Mouse (Mus musculus) heart, adult 2 months (tissue): ENCODE results near the gene Als2cr12. TPM values are rescaled to one million over a fixed set of nuclear protein-coding genes. Genes with fewer than 3 reads are reported as not detected.
A peak's percentile ranks its signal among the peaks of the same experiment; 100 is the strongest.
"Not testable (repeated sequence)": the region's sequence is repeated elsewhere in the genome, so short reads cannot be mapped to it uniquely, and the experiment has no call there.

Experiments used
- DNase-seq, 2 experiments: peaks; one replicate each; pipeline ENCODE4 v3.0.0; 2021
- H3K27ac ChIP-seq: fragments of 200-600 bp; 2 replicates; pipeline ENCODE4 v1.8.1; 2022
- H3K27me3 ChIP-seq: fragments of 200-500 bp; 2 replicates; pipeline ENCODE4 v1.6.1; 2012; ENCODE audit warnings: mild to moderate bottlenecking, low read length, inconsistent platforms, mixed read lengths; ENCODE audit not compliant: control insufficient read depth, insufficient read depth
- H3K36me3 ChIP-seq: fragments of 200-500 bp; 2 replicates; pipeline ENCODE4 v1.6.1; 2012; ENCODE audit warnings: low read length, inconsistent platforms; ENCODE audit not compliant: control insufficient read depth, insufficient read depth
- H3K4me1 ChIP-seq: fragments of 200-500 bp; 2 replicates; pipeline ENCODE4 v1.6.1; 2011; ENCODE audit warnings: low read length; ENCODE audit not compliant: control insufficient read depth, insufficient read depth
- H3K4me3 ChIP-seq: fragments of 200-600 bp; 2 replicates; pipeline ENCODE4 v1.8.1; 2022
- H3K79me2 ChIP-seq: fragments of 200-500 bp; replicated peaks from 2 replicates; pipeline ENCODE4 v1.6.1; 2012; ENCODE audit warnings: mild to moderate bottlenecking, inconsistent platforms, low read length, moderate library complexity, mixed read lengths; ENCODE audit not compliant: control insufficient read depth, insufficient read depth
- H3K9ac ChIP-seq: fragments of 200-500 bp; 2 replicates; pipeline ENCODE4 v1.6.1; 2012; ENCODE audit warnings: low read depth, mild to moderate bottlenecking, control low read depth, inconsistent platforms, low read length, mixed read lengths
- CTCF ChIP-seq: fragments of 200-600 bp; IDR thresholded peaks from 2 replicates; pipeline ENCODE4 v1.8.1; 2022; ENCODE audit warnings: antibody characterized with exemption, mild to moderate bottlenecking, moderate library complexity
- EP300 ChIP-seq: fragments of 200-500 bp; IDR thresholded peaks from 2 replicates; pipeline ENCODE4 v1.6.1; 2011; ENCODE audit warnings: low read depth, low read length, control low read depth; ENCODE audit not compliant: insufficient read depth
- POLR2A ChIP-seq: fragments of 200-500 bp; IDR thresholded peaks from 2 replicates; pipeline ENCODE4 v1.6.1; 2011; ENCODE audit warnings: mild to moderate bottlenecking, low read depth, low read length, control low read depth; ENCODE audit not compliant: insufficient read depth
- WGBS: fragments of 180-500 bp; shearing (Covaris S2); methylation state at CpG from one replicate; pipeline ENCODE4 v1.1.7; 2018; 5-methylcytosine and 5-hydroxymethylcytosine counted together
- intact Hi-C: fragments of 180-260 bp; cut with DNase I; formaldehyde crosslinking; loops from one replicate; pipeline ENCODE4 v1.15.1; 2025
- polyA plus RNA-seq: library from polyadenylated mRNA; depleted of rRNA; stranded (reverse); fragments of >200 nt; gene quantifications from 2 replicates; pipeline ENCODE4 v1.2.3, GENCODE M21; 2012
- total RNA-seq, 2 experiments: library from RNA; stranded (reverse); gene quantifications; 2 replicates each; pipeline ENCODE4 v1.2.3; 2021

Als2cr12 gene
- total and polyA plus RNA-seq, 3 experiments = 0.49 TPM; not detected in 2

- H3K4me3 ChIP-seq = no peak overlapping the region
- H3K36me3 ChIP-seq = no peaks in the 10 kb centered on the region
- no peaks in the 10 kb centered on the region for H3K79me2 ChIP-seq
- intact Hi-C loops = no loop called here
- no peak overlapping the region for H3K27ac ChIP-seq
- no peak for TF ChIP-seq CTCF
- no peak for TF ChIP-seq EP300
- no peak for TF ChIP-seq POLR2A
- no peaks in the 10 kb centered on the region for H3K27me3 ChIP-seq
- no peak overlapping the region for H3K9ac ChIP-seq
- DNase-seq = no peak
- no peaks in the 10 kb centered on the region for H3K4me1 ChIP-seq
- WGBS = 84% methylated on average over 5 of the region's 5 CpGs
Measured at GRCm38 (mm10) chr1:58668191-58668590, 27.6 kb downstream of the Als2cr12 start.

- DNase-seq, H3K79me2 ChIP-seq, H3K27ac ChIP-seq, H3K9ac ChIP-seq, H3K27me3 ChIP-seq, intact Hi-C loops, H3K36me3 ChIP-seq, H3K4me1 ChIP-seq, H3K4me3 ChIP-seq: not testable (repeated sequence)
- WGBS = 50% methylated on average over 3 of the region's 3 CpGs
Measured at GRCm38 (mm10) chr1:58663365-58663764, 32.4 kb downstream of the Als2cr12 start.

- H3K79me2 ChIP-seq, DNase-seq, H3K27ac ChIP-seq, H3K36me3 ChIP-seq, intact Hi-C loops, H3K4me3 ChIP-seq, H3K27me3 ChIP-seq, H3K4me1 ChIP-seq, H3K9ac ChIP-seq: not testable (repeated sequence)
- 85% methylated on average over 5 of the region's 5 CpGs for WGBS
Measured at GRCm38 (mm10) chr1:58662671-58663070, 33.1 kb downstream of the Als2cr12 start.

GRCm38 (mm10) chr1:58652480-58653403 is 43.0 kb downstream of the Als2cr12 start:
- peak; percentile 82 to 84 for DNase-seq
- no peak for TF ChIP-seq EP300
- peak; percentile 37; the same call in 1 of the 2 replicates for TF ChIP-seq POLR2A
- intact Hi-C loops = loop anchor here (2.0 kb wide), 1 partner anchor 66 kb away; the partner anchor contains the start of genes Fam126b and Ndufb3
- Histone ChIP-seq H3K9ac (peak overlapping the region; percentile 83), H3K79me2 (no peaks in the 10 kb centered on the region), H3K27ac (peak overlapping the region; percentile 91), H3K27me3 (no peaks in the 10 kb centered on the region), H3K4me3 (peak overlapping the region; percentile 76), H3K4me1 (peaks cover 1% of the 10 kb centered on the region; the same call in 1 of the 2 replicates), H3K36me3 (no peaks in the 10 kb centered on the region)
- under 1% methylated on average over 37 of the region's 37 CpGs for WGBS

GRCm38 (mm10) chr1:58651571-58652456 is 44.0 kb downstream of the Als2cr12 start:
- 76% methylated on average over 17 of the region's 17 CpGs for WGBS
- H3K4me1 ChIP-seq, H3K36me3 ChIP-seq, DNase-seq, H3K79me2 ChIP-seq, H3K27me3 ChIP-seq, H3K9ac ChIP-seq: not testable (repeated sequence)
- intact Hi-C loops = loop anchor here (2.0 kb wide), 1 partner anchor 65 kb away; the partner anchor contains the start of genes Fam126b and Ndufb3
- peak overlapping the region; percentile 91 for H3K27ac ChIP-seq
- peak overlapping the region; percentile 76 for H3K4me3 ChIP-seq

GRCm38 (mm10) chr1:58628847-58629246 is 66.9 kb downstream of the Als2cr12 start:
- H3K4me1 ChIP-seq, H3K27me3 ChIP-seq, H3K79me2 ChIP-seq, H3K27ac ChIP-seq, H3K36me3 ChIP-seq, H3K9ac ChIP-seq, DNase-seq, intact Hi-C loops, H3K4me3 ChIP-seq: not testable (repeated sequence)
- WGBS = 73% methylated on average over 2 of the region's 2 CpGs
